Mouse (Mus musculus) adrenal gland, postnatal 4 days (tissue): ENCODE data around the gene Slc29a4. TPM values are rescaled to one million over a fixed set of nuclear protein-coding genes. Genes with fewer than 3 reads are reported as not detected.

Source experiments
- DNase-seq, 2 experiments: peaks; one replicate each; pipeline ENCODE4 v3.0.0; 2021 to 2022; ENCODE audit warnings: low spot score in 2 of 2, mixed read lengths in 2 of 2
- total RNA-seq, 2 experiments: library from RNA; stranded (reverse); gene quantifications; 2 replicates each; pipeline ENCODE4 v1.2.3; 2021

Gene Slc29a4
- total RNA-seq, 2 experiments from 2014 or later = 28.9 to 30.7 TPM

DNA sequence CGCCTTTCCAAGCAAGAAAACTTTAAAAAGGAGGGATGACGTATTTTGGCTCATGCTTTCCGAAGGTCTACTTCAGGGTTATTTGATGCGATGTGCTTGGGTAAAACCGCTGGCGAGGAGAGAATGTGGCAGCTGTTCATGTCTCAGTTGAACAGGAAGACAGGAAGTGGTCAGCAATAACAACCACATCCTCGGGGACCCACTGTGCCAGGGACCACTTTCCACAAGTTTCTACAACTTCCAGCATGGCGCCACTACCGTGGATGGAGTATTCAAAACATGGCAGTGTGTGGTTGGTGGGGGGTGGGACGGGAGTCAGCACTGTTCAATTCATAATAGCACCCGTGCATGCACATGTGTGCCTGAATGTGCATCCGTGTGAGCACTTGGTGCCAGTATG is 38.0 kb downstream of the Slc29a4 start:
- DNase-seq = no peak

DNA sequence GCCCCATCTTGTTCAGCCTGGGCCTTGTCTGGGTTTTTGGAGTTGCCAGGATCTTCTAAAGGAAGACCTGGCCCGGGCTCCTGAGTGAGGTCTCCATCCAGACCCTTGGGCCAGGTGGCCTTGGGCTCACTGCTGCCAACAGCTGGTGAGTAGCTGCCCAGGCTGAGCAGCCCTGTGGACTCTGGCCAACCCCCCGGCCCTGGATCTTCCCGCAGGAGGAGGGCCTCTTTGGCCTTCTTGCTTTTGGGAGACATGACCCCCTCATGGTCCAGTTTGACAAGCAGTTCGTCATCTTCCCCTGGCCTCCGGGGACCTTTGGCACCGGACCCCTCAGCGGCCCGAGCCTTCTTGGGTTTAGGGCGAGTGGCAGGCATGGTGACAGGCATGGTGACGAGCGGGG is 39.6 kb downstream of the Slc29a4 start:
- DNase-seq = no peak

DNA sequence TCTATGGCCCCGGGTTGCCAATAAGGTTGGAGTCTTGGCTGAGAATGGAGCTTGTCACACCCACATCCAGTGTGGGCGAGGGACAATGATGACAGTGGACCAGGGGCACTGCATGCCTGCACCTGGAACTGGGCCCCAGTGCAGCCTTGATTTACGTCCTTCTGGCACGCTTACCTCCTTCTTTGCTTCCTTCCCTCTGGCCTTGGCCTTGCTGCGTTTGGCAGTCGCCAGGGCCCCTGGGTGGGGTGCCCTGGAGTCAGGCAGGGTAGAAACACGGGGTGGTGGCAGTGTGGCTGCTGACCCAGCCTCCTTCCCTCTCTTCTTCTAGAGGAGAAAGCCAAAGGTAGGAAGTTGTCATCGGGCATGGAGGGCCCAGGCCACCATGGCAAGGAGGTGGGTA is 47.6 kb downstream of the Slc29a4 start:
- DNase-seq = no peak

DNA sequence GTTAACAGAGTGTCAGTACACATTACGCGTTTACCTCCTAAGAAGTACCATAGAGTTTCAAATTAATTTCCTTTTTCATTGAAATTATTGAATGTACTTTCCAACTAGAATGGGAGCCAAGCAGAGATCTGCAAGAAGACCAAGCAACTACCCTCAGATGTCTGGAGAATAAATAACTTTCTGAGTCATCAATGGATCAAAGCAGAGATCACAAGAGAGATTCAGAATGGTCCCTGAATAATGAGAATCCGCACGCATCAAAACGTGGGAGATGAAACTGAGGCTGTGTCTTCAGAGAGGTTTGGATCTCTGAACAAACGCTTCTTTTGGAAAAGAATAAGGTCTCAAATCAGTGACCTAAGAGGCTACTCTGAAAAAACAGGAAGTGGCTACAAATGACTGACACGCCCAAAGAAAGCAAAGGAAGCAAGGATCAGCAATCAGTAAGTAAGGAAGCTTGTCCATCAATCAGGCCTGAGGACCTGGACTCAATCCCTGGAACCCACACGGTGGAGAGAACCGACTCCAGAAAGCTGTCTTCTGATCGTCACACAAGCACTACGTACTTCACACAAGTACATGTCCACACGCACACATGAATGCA is 54.8 kb downstream of the Slc29a4 start:
- no peak for DNase-seq

DNA sequence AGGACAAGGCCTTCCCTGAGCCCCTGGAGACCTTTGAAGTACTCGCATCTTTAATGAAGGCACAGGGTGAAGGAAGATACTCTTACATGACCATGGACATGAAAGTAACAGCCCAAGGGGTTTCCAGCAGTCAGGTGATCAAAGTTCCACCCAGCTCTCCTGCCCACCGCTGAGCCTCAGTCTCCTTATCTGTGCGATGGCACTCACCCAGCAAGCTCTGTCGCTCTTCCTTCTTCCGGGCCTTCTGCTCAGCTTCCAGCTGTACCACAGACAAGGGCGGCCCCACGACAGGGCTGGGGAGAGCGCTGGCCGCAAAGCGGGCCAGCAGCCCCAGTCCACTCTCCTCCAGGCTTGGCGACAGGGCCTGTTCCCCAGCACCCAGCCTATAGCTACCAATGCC is 57.9 kb downstream of the Slc29a4 start:
- DNase-seq = no peak

DNA sequence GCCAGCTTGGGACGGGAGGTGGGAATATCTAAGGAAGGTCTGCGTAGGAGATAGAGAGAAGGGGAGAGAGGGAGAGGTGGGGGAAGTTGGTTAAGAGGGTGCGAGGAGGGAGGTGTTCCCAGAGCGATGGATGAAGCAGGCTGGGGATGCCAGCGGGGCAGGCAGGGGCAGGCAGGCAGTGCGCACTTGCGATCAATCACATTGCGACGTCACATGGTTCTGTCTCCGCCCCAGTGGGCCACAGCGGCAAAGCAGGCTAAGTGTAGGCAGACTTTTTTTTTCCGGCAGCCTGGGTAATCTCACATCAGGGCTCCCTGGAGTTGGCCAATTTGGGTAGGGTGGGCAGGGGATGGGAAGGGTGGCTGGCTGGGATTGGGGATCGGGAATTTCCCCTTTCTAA is 59.9 kb downstream of the Slc29a4 start:
- DNase-seq = no peak

DNA sequence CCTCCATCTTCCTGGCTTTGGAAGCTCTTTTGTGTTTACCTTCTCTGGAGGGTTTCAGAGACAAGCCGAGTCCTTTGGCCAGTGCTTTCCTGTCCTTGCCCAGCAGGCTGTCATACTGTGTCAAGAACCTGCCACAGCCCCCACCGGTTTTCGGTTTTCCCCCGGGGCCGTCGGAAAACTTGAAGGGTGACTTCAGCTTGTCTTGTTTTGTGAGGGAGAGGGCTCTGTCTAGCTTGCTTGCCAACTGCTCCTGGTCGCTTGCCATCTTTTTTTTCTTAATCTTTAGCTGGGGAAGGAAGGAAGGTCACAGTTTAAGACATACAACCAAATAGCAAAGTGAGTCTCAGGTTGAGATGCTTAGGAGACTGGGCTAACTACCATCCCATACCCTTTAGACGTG is 67.5 kb downstream of the Slc29a4 start:
- DNase-seq = no peak

DNA sequence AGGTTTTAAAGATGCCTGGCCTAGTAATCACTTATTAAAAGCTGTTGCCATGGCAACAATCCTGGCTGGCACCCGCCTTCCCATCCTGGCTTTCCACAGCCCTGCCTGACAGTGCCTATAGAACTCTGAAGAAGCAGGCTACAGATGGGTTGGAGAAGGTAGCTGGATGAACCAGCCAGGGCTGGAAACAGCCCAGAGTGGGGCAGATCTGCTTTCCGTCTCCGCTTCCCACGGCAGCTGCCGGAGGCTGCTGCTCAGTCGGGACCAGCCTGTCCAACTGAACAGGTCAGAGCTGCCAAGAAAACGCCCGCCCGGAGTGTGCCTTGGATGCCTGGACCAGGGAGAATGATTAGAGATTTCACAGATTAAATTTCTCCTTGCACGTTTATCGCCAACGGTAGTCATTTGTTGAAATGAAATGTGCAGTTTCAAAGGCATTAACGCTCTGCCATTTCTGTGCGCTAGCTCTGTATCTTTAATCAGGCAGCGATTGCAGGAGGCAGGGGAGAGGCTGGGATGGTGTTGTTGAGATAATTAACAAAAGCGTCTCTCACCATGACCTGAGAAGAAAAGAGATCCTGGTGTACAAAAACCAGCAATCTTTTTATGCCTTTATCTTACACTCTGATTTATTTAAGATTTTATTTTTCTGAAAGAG is 69.1 kb downstream of the Slc29a4 start:
- DNase-seq = no peak

DNA sequence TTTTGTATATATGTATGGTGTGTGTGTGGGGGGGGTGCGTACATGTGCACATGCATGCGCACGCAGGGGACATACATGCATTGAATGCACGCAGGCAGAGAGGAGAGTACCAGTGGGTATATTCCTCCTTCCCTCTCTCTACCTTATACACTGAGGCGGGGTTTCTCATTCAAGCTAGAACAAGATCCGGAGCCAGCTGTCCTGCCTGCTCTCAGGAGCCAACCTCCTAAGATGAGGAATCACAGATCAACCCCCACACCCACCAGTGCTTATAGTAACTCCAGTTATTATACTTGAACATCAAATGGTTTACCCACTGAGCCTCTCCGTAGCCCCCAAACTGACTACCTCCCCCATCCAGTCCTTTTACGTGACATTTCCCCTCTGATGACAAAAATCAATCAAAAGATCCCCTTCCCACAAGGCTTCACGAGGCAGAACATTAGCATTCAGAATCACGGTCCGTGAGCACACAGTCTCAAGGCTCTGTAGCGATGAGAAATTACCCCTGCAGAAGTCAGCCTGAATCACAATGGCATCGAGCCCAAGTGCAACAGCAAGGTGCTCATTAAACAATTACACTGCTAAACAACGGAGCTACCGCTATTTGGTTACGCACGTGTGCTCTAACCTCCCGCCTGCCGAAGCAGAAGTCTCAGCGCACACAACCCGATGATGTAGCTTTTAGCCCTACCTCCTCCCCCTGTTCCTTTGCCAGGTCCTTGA is 69.9 kb downstream of the Slc29a4 start:
- DNase-seq = no peak

DNA sequence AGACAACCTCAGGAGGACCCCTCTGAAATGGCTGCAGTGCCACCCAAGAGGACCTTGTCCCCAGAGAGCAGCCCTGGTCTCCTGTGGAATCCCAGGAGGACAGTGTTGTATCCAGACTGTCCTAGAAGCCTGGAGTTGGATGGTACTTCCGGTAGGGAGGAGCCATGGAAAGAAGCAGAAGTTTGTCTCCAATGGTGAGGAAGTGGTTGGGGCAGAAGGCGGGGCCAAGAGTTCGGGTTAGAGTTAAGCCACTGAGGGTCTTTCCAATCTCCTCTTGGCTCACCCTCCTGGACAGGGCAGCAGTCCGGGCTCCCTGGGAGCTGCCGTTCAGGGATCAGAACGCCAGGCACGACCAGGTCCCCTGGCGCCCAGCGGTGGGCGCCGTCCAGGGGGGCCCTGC is 72.0 kb downstream of the Slc29a4 start:
- no peak for DNase-seq

DNA sequence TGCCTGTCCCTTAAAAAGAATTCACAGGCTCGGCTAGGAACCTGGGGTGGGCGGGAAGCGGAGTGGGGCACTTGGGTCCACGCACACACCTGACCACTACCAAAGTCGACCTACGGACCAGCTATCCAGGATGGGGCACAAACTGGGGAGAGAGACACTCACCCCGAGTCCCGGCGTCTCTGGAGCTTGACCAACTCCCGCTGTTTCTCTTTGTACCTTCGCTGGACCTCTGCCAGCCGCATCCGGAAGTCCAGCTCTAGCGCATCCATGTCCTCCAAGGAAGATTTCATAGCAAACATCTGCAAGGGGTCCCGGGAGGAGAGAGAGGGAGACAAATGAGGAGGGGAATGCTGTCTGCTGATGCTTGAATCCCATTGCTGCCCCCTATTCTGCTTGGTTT is 72.6 kb downstream of the Slc29a4 start:
- DNase-seq = no peak

DNA sequence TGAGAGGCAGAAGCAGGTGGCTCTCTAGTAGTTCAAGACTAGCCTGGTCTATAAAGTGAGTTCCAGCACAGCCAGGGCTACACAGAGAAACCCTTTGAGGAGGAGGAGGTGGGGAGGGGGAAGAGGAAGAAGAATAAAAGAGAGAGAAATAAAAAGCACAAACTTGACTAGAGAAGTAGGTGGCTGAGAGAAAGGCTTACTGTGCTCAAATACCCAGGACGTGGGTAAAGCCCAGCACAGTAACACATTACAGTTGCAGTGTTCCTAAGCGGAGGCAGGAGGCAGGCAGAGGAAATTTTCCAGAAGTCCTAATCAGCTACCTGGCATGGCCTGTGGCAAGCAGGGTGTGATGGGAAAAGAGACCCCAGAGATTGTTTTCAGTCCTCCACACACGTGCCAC is 74.4 kb downstream of the Slc29a4 start:
- no peak for DNase-seq

DNA sequence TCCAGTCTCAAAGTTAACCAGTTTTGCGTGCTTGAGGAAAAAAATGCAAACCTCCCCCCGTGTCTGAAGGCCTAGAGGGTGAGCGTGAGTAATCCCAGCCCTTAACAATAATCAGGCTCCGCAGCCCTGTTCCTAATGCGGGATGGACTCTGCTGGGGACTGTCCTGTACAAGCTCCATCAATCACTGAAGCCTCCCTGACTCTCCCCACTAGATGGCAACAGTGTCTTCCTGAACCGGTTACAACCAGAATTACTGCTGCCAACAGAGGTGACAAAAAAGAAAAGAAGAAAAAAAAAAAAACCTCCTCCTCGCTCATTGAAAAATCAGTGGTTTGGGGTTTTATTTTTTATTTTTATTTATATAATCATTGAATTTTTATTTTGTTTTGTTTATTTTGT is 75.6 kb downstream of the Slc29a4 start:
- DNase-seq = peak in 1 of 2 experiments; percentile 58

DNA sequence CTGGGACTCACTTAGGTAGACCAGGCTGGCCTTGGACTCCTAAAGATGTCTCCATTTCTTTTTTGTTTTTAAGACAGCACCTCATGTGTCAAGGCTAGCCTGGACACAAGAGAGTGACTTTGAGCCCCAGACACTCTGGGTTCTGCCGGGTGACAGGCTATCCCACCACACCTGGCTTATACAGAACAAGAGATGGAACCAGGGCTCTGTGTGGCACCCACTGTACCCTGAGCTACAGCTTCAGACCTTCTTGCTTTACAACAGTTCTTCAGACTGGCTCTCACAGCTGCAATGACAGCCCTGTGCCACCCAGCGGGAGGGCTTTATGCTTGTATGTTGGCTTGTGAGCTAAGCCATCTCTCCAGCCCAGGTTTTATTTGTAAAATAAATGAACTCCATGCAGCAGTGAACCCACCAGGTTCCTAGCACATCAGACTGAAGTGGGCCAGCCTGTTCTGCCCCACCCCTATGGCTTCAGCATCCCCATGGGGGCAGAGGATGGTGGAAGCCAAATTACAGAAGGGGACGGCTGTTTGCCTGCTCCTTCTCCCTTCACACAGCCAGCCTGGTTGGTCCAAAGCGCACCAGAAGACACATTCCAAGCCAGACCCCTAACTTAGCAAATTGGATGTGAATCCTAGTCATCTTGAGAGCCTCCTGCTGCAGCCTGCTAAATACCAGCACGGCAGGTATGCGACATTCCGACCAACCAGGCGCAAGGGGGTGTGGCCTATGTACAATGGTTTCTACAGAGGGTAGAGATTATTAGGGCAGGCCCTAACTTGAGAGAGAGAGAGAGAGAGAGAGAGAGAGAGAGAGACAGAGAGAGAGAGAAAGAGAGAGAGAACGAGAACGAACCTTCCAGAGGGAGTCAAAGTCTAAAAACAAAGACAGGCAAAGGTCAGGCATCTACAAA is 76.3 kb downstream of the Slc29a4 start:
- DNase-seq = no peak

DNA sequence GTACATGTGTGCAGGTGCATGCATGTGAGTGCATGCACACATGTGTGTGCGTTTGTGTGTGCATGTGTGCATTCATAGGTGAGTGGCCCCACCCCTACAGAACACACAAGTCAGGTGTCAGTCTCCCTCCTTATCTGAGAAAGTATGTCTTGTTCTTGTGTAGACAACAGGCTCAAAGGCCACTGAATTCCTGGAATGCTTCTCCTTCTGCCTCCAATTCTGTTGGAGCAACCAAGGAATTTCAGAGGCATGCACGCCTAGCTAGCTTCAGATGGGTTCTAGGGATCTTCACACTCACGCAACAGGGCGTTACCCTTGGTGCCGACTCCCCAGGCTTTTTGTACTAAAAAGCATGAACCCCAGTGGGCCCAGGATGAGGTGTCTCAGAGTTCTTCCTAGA is 77.3 kb downstream of the Slc29a4 start:
- DNase-seq = no peak

DNA sequence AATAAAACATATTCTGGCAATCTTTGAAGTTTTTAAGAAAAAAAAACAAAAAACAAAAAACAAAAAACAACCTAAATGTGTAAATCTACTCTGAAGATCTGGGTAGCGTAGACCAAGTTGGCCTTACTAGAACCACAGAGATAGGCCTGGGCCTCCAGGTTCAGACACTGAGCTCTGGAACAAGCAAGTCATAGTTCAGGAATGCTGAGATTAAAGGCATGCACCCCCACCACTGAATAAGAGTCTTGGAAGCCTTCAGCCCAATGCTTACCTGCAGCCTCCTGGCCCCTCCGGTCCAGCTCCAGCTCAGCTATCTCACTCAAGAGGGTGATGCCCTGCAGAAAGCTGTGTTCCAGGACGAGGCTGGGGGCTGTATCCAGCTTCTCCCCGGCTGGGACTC is 78.7 kb downstream of the Slc29a4 start:
- no peak for DNase-seq

DNA sequence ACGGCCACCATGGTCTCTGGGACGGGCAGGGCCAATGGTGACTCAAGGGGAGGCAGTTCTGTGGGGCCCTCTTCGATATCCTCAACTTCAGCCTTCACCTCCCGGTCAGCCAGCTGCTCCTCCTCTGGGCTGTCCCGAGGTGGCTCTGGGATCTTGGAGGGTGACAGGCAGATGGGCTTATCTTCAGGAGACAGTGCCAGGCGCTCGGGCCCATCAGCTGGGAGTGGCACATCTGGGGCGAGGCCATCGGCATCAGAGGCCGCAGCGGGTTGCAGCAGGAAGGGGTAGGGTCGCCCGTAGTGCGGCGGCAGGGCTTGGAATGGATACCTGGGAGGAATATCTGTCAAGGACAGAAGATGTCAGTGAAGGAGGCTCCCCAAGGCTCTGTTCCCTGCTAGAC is 79.7 kb downstream of the Slc29a4 start:
- no peak for DNase-seq
